Mouse (Mus musculus): Measurements from ENCODE around the gene Cyp2c29. TPM values are rescaled to one million over a fixed set of nuclear protein-coding genes. Genes with fewer than 3 reads are reported as not detected.
"Not testable (repeated sequence)": the region's sequence is repeated elsewhere in the genome, so short reads cannot be mapped to it uniquely, and the experiment has no call there.

Gene Cyp2c29
- polyA plus RNA-seq (2012; rRNA removed) = not detected in 2 replicates

- not testable (repeated sequence) for H3K4me3 ChIP-seq (ENCODE audit: insufficient read depth, low read length); H3K4me1 ChIP-seq (ENCODE audit: control insufficient read depth, insufficient read depth, low read length)
Observed at GRCm38 (mm10) chr19:39269105-39269504, at the start of gene Cyp2c29. TSS of gene Cyp2c29 (plus strand) at chr19:39269405.

GRCm38 (mm10) chr19:39267036-39267435 lies 2.2 kb upstream of the Cyp2c29 start:
- H3K4me1 ChIP-seq (ENCODE audit: control insufficient read depth, insufficient read depth, low read length); H3K27ac ChIP-seq (ENCODE audit: insufficient read depth, low read length); H3K4me3 ChIP-seq (ENCODE audit: insufficient read depth, low read length): not testable (repeated sequence)

More at GRCm38 (mm10) chr19:39269105-39269504, at the start of gene Cyp2c29:
- not testable (repeated sequence) for H3K27ac ChIP-seq (ENCODE audit: insufficient read depth, low read length)

- no peak for TF ChIP-seq CTCF (IDR thresholded peaks at IDR 0.05; ENCODE audit: extremely low read depth, insufficient read depth, low read length)
- TF ChIP-seq POLR2A (IDR thresholded peaks at IDR 0.05; ENCODE audit: extremely low read depth, insufficient read depth, low read length) = no peak
- no peaks in the 10 kb centered on the region for H3K4me1 ChIP-seq (ENCODE audit: control insufficient read depth, insufficient read depth, low read length)
Observed at GRCm38 (mm10) chr19:39282801-39283200, 13.6 kb downstream of the Cyp2c29 start.

GRCm38 (mm10) chr19:39285637-39286036 lies 16.4 kb downstream of the Cyp2c29 start:
- Histone ChIP-seq H3K4me3 (ENCODE audit: insufficient read depth, low read length) (no peak overlapping the region), H3K27ac (ENCODE audit: insufficient read depth, low read length) (no peak overlapping the region), H3K4me1 (ENCODE audit: control insufficient read depth, insufficient read depth, low read length) (no peaks in the 10 kb centered on the region)
- TF ChIP-seq POLR2A (IDR thresholded peaks at IDR 0.05; ENCODE audit: extremely low read depth, insufficient read depth, low read length) = no peak
- TF ChIP-seq CTCF (IDR thresholded peaks at IDR 0.05; ENCODE audit: extremely low read depth, insufficient read depth, low read length) = no peak

More at GRCm38 (mm10) chr19:39282801-39283200, 13.6 kb downstream of the Cyp2c29 start:
- H3K27ac ChIP-seq (ENCODE audit: insufficient read depth, low read length) = no peak overlapping the region
- no peak overlapping the region for H3K4me3 ChIP-seq (ENCODE audit: insufficient read depth, low read length)

GRCm38 (mm10) chr19:39286825-39287224 lies 17.6 kb downstream of the Cyp2c29 start:
- Histone ChIP-seq H3K4me1 (ENCODE audit: control insufficient read depth, insufficient read depth, low read length) (no peaks in the 10 kb centered on the region), H3K4me3 (ENCODE audit: insufficient read depth, low read length) (no peak overlapping the region)

GRCm38 (mm10) chr19:39288978-39289377 lies 19.8 kb downstream of the Cyp2c29 start:
- H3K4me1 ChIP-seq (ENCODE audit: control insufficient read depth, insufficient read depth, low read length) = no peaks in the 10 kb centered on the region
- no peak for TF ChIP-seq CTCF (IDR thresholded peaks at IDR 0.05; ENCODE audit: extremely low read depth, insufficient read depth, low read length)
- no peak for TF ChIP-seq POLR2A (IDR thresholded peaks at IDR 0.05; ENCODE audit: extremely low read depth, insufficient read depth, low read length)
- no peak overlapping the region for H3K4me3 ChIP-seq (ENCODE audit: insufficient read depth, low read length)
- H3K27ac ChIP-seq (ENCODE audit: insufficient read depth, low read length) = no peak overlapping the region

More at GRCm38 (mm10) chr19:39286825-39287224, 17.6 kb downstream of the Cyp2c29 start:
- H3K27ac ChIP-seq (ENCODE audit: insufficient read depth, low read length) = no peak overlapping the region
- TF ChIP-seq POLR2A (IDR thresholded peaks at IDR 0.05; ENCODE audit: extremely low read depth, insufficient read depth, low read length) (no peak), CTCF (IDR thresholded peaks at IDR 0.05; ENCODE audit: extremely low read depth, insufficient read depth, low read length) (no peak)

Other genes starting within 250 kb of the Cyp2c29 start
- not detected in 2 replicates for gene Cyp2c65, start 208.4 kb upstream of the Cyp2c29 start, polyA plus RNA-seq (2012; rRNA removed)
- gene Cyp2c66, start 155.5 kb upstream of the Cyp2c29 start, polyA plus RNA-seq (2012; rRNA removed) = not detected in 2 replicates
- gene Cyp2c38, start 193.7 kb downstream of the Cyp2c29 start, polyA plus RNA-seq (2012; rRNA removed) = not detected in 2 replicates
- gene Cyp2c39, start 241.5 kb downstream of the Cyp2c29 start, polyA plus RNA-seq (2012; rRNA removed) = not detected in 2 replicates

Measured in cortical plate, adult 2 months (tissue).